Mouse (Mus musculus) embryonic facial prominence, embryonic 11.5 days (tissue): ENCODE data around the gene Cntfr. TPM values are rescaled to one million over a fixed set of nuclear protein-coding genes. Genes with fewer than 3 reads are reported as not detected.

Experiments
- ATAC-seq: fragments of 200-750 bp; cut with Nextera tagmentation; replicated peaks from 2 replicates; pipeline ENCODE4 v1.8.0; 2017; ENCODE audit warnings: low read depth; ENCODE audit not compliant: insufficient number of reproducible peaks, low FRiP score, low TSS enrichment
- DNase-seq: peaks from one replicate; pipeline ENCODE4 v3.0.0-alpha.2; 2015; ENCODE audit warnings: low spot score
- H3K27ac ChIP-seq: fragments of 300-500 bp; sonication (generic); replicated peaks from 2 replicates; pipeline ENCODE4 v1.5.1; 2014; ENCODE audit warnings: mild to moderate bottlenecking, low read depth, low read length, control low read depth
- H3K27me3 ChIP-seq: fragments of 300-500 bp; sonication (generic); 2 replicates; pipeline ENCODE4 v1.6.1; 2014; ENCODE audit warnings: mild to moderate bottlenecking, low read length, moderate library complexity, mixed read lengths; ENCODE audit not compliant: control insufficient read depth, insufficient read depth
- H3K36me3 ChIP-seq: fragments of 300-500 bp; sonication (generic); replicated peaks from 2 replicates; pipeline ENCODE4 v1.6.1; 2014; ENCODE audit warnings: low read depth, mild to moderate bottlenecking, low read length, moderate library complexity, mixed read lengths; ENCODE audit not compliant: control insufficient read depth, insufficient read depth
- H3K4me1 ChIP-seq: fragments of 300-500 bp; sonication (generic); 2 replicates; pipeline ENCODE4 v1.6.1; 2014; ENCODE audit warnings: low read length, mixed read lengths; ENCODE audit not compliant: control insufficient read depth, insufficient read depth
- H3K4me2 ChIP-seq: fragments of 300-500 bp; sonication (generic); 2 replicates; pipeline ENCODE4 v1.6.1; 2014; ENCODE audit warnings: low read depth, mild to moderate bottlenecking, control low read depth, low read length, moderate library complexity
- H3K4me3 ChIP-seq: fragments of 300-500 bp; sonication (generic); 2 replicates; pipeline ENCODE4 v1.5.1; 2014; ENCODE audit warnings: low read depth, low read length, control low read depth
- H3K9ac ChIP-seq: fragments of 300-500 bp; sonication (generic); replicated peaks from 2 replicates; pipeline ENCODE4 v1.6.1; 2014; ENCODE audit warnings: mild to moderate bottlenecking, control low read depth, low read length
- H3K9me3 ChIP-seq: fragments of 300-500 bp; sonication (generic); replicated peaks from 2 replicates; pipeline ENCODE4 v1.6.1; 2016; ENCODE audit warnings: mild to moderate bottlenecking, low read length, inconsistent platforms, mixed read lengths; ENCODE audit not compliant: control insufficient read depth
- WGBS: fragments of 180-500 bp; shearing (Covaris S2); extraction: QIAGEN DNeasy Blood & Tissue Kit; methylation state at CpG from one replicate; pipeline ENCODE4 v1.1.7; 2014; 5-methylcytosine and 5-hydroxymethylcytosine counted together
- polyA plus RNA-seq: library from polyadenylated mRNA; unstranded; fragments of >200 nt; fragmentation: Nextera tagmentation; extraction: Ambion mirVana; gene quantifications from 2 replicates; pipeline ENCODE4 v1.2.1, GENCODE M21; 2014

The Cntfr gene
- polyA plus RNA-seq, 1 experiment from 2014 or later: 8.8 TPM

GRCm38 (mm10) chr4:41628202-41628927, 68.5 kb downstream of the Cntfr start:
- peaks cover 18% of the 10 kb centered on the region for H3K4me1 ChIP-seq
- H3K4me3 ChIP-seq: no peak overlapping the region
- H3K9me3 ChIP-seq: no peaks in the 10 kb centered on the region
- ATAC-seq (peak; percentile 47), DNase-seq (peak; percentile 62)
- H3K36me3 ChIP-seq: no peaks in the 10 kb centered on the region
- H3K9ac ChIP-seq: peak overlapping the region; percentile 32; the same call in 1 of the 2 replicates
- 0 out of 2 replicates have a peak, but pooled peaks cover 3% of the 10 kb centered on the region for H3K27me3 ChIP-seq
- 3% methylated on average over 8 of the region's 8 CpGs for WGBS
- H3K27ac ChIP-seq: peak overlapping the region; percentile 39; the same call in 1 of the 2 replicates
- H3K4me2 ChIP-seq: no peak overlapping the region

DNA sequence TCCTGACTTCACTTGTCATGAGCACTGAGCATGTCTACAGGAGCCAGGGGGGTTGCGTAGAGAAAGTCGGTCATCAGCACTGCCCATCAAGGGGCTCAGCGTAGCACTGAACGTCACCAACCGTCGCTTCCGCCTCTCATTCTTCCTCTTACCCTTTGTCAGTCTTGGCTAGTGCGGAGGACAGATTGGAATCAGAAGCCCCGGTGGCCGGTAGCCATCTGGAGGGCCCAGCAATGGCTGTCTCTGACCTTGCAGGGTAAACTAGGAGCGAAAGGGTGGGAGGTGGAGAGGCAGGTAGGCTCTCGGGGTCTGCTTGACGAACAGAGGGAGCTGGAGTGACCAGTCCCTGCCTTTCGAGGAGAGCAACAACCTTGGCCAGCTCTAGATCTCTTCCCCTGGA, 74.8 kb downstream of the Cntfr start:
- Histone ChIP-seq H3K9ac (no peak overlapping the region), H3K27me3 (no peaks in the 10 kb centered on the region), H3K4me2 (no peak overlapping the region), H3K4me3 (no peak overlapping the region), H3K36me3 (no peaks in the 10 kb centered on the region), H3K4me1 (no peaks in the 10 kb centered on the region), H3K27ac (no peak overlapping the region), H3K9me3 (no peaks in the 10 kb centered on the region)
- DNase-seq: no peak
- 88% methylated on average over 14 of the region's 14 CpGs for WGBS
- no peak for ATAC-seq

GRCm38 (mm10) chr4:41618916-41619746, 77.8 kb downstream of the Cntfr start:
- Histone ChIP-seq H3K4me2 (no peak overlapping the region), H3K27ac (no peak overlapping the region), H3K4me1 (no peaks in the 10 kb centered on the region), H3K9me3 (no peaks in the 10 kb centered on the region), H3K4me3 (no peak overlapping the region), H3K9ac (no peak overlapping the region), H3K27me3 (no peaks in the 10 kb centered on the region), H3K36me3 (no peaks in the 10 kb centered on the region)
- DNase-seq: no peak
- ATAC-seq: no peak
- 57% methylated on average over 12 of the region's 12 CpGs for WGBS

GRCm38 (mm10) chr4:41615661-41616599, 81.0 kb downstream of the Cntfr start:
- Histone ChIP-seq H3K9me3 (no peaks in the 10 kb centered on the region), H3K4me2 (no peak overlapping the region), H3K4me3 (no peak overlapping the region), H3K27me3 (no peaks in the 10 kb centered on the region), H3K4me1 (no peaks in the 10 kb centered on the region), H3K36me3 (no peaks in the 10 kb centered on the region), H3K27ac (no peak overlapping the region), H3K9ac (no peak overlapping the region)
- no peak for ATAC-seq
- WGBS: 65% methylated on average over 9 of the region's 9 CpGs
- DNase-seq: no peak

DNA sequence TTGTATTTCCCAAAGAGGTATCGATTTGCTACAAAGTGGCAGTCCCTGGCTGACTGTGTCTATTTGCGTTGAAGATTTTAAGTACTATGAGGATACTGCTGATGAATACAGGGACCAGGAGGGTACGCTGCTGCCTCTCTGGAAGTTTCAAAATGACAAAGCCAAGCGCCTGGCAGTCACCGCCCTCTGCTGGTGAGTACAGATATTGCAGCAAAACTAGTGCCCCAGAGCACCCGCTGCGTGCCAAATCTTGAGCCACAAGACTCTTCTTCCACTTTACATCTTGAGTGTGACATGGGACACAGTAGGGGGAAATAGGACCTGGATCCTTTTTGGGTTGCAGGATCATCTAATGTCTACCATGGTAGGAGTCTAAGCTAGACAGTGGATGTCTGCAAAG, 82.7 kb downstream of the Cntfr start:
- ATAC-seq: no peak

GRCm38 (mm10) chr4:41612166-41612565, 84.7 kb downstream of the Cntfr start:
- Histone ChIP-seq H3K27ac (no peak overlapping the region), H3K4me3 (no peak overlapping the region), H3K4me1 (no peaks in the 10 kb centered on the region), H3K9me3 (no peaks in the 10 kb centered on the region), H3K9ac (no peak overlapping the region), H3K4me2 (no peak overlapping the region), H3K36me3 (no peaks in the 10 kb centered on the region), H3K27me3 (no peaks in the 10 kb centered on the region; the same call in 1 of the 2 replicates)
- DNase-seq: peak; percentile 30
- 45% methylated on average over 8 of the region's 8 CpGs for WGBS
- ATAC-seq: peak; percentile 34; the same call in 1 of the 2 replicates

More for the DNA sequence above, 82.7 kb downstream of the Cntfr start:
- WGBS: 11% methylated on average over 7 of the region's 7 CpGs
- Histone ChIP-seq H3K9ac (no peak overlapping the region), H3K27me3 (no peaks in the 10 kb centered on the region; the same call in 1 of the 2 replicates), H3K27ac (no peak overlapping the region), H3K9me3 (no peaks in the 10 kb centered on the region), H3K4me3 (no peak overlapping the region), H3K4me1 (no peaks in the 10 kb centered on the region), H3K36me3 (no peaks in the 10 kb centered on the region), H3K4me2 (no peak overlapping the region)
- peak; percentile 86 for DNase-seq

DNA sequence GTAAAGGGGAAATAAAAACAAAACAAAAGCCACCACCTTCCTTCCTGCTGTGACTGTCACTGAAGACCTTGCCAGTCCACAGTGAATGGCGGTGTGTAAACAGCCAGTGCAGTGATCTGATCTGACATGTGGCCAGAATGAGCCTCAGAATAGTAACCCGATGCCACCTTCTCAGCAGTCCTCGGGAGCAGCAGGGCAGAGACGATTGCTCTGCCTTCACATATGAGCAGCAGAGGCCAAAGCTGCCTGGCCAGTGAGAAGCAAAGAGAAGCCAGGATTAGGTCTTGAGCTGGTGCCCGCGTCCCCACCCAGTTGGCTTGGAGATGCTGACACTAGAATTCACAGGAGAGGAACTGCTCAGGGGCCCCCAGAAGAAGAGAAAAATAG, 86.3 kb downstream of the Cntfr start:
- DNase-seq: no peak
- 28% methylated on average over 6 of the region's 6 CpGs for WGBS
- no peaks in the 10 kb centered on the region for H3K4me1 ChIP-seq

More for the DNA sequence above, 86.3 kb downstream of the Cntfr start:
- no peak overlapping the region for H3K27ac ChIP-seq
- H3K9me3 ChIP-seq: no peaks in the 10 kb centered on the region
- H3K36me3 ChIP-seq: no peaks in the 10 kb centered on the region
- H3K9ac ChIP-seq: no peak overlapping the region
- no peak overlapping the region for H3K4me2 ChIP-seq
- no peak for ATAC-seq
- no peak overlapping the region for H3K4me3 ChIP-seq
- no peaks in the 10 kb centered on the region; the same call in 1 of the 2 replicates for H3K27me3 ChIP-seq
